Mouse (Mus musculus): ENCODE results near the gene Lpgat1.

GRCm38 (mm10) chr1:191829124-191829523, 111.5 kb downstream of the Lpgat1 start:
- TF ChIP-seq GATA1 (IDR thresholded peaks at IDR 0.05; ENCODE audit: borderline replicate concordance, low read length) (no peak), FLI1 (IDR thresholded peaks at IDR 0.05; ENCODE audit: low read length) (no peak)
